Mouse (Mus musculus): ENCODE data around the gene Ncbp1.
A peak's percentile ranks its signal among the peaks of the same experiment; 100 is the strongest.

Ncbp1 gene

DNA sequence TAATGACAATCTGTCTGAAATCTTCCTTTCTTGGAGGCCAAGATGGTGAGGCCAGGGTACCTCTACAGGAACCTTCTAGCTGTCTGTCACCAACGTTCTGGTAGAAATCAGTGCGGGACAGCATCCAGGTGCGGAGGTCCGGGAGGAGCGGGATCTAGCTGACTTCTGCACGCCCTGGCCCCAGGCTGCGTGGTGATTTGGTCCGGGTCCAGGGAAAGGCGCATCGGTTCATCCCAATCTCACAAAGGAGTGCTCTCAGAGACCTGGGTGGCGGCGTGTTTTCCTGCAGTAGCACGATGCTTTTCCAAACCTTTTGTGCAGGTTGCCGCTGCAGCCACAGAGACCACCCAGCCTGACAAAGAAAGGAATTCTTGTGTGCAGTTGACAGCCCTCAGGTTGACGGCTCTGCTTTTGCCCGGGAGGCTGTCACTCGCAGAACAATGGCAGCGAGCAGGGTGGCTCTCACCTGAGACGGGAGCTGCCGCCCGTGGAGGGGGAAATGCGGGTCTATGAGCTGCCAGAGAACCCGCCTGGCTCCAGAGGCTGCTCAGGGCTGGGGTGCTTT is 64.2 kb downstream of the Ncbp1 start:
- DNase-seq, result no peak

DNA sequence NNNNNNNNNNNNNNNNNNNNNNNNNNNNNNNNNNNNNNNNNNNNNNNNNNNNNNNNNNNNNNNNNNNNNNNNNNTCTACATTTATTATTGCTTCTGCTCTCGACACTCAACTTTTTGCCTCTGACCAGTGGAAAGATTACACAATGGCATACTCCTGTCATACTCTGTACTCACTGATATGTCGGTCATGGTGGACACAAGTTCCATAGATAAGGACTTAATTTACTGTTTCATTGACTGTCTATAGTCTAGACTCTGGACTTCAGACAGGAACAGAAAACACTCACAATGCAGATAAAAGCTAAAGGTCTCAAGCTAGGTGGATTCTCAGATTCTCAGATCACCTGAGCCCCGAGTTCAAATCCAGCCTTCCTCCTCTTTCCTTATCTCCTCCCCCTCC is 82.7 kb downstream of the Ncbp1 start:
- peak; percentile 14 for DNase-seq

Data from heart, adult 11 months (tissue).